Mouse (Mus musculus) c-Kit-negative CD71-positive TER-119-positive erythroid progenitor cells, embryonic 14.5 days (primary cell): ENCODE measurements around the gene Tcirg1.

ENCODE experiments used
- DNase-seq: peaks from one replicate; pipeline ENCODE4 v3.0.0-alpha.2; 2013; ENCODE audit warnings: low read depth, low spot score

The Tcirg1 gene

GRCm38 (mm10) chr19:3898952-3899351 is 8.0 kb downstream of the Tcirg1 start:
- DNase-seq: no peak

- no peak for DNase-seq
These were observed 9.4 kb downstream of the Tcirg1 start for GRCm38 (mm10) chr19:3897557-3897956.

- DNase-seq: no peak
These were observed 10.7 kb downstream of the Tcirg1 start for GRCm38 (mm10) chr19:3896208-3896607.

GRCm38 (mm10) chr19:3895171-3895631 is 11.7 kb downstream of the Tcirg1 start:
- DNase-seq: no peak

- no peak for DNase-seq
These were observed 12.6 kb downstream of the Tcirg1 start for GRCm38 (mm10) chr19:3894294-3894693.

GRCm38 (mm10) chr19:3893545-3894116 is 13.3 kb downstream of the Tcirg1 start:
- no peak for DNase-seq

GRCm38 (mm10) chr19:3890181-3890580 is 16.8 kb downstream of the Tcirg1 start:
- no peak for DNase-seq

GRCm38 (mm10) chr19:3889096-3889495 is 17.8 kb downstream of the Tcirg1 start:
- DNase-seq: no peak

- no peak for DNase-seq
These were observed 22.5 kb downstream of the Tcirg1 start for GRCm38 (mm10) chr19:3884325-3884990.

- no peak for DNase-seq
These were observed 24.7 kb downstream of the Tcirg1 start for GRCm38 (mm10) chr19:3882214-3882613.

- no peak for DNase-seq
These were observed 26.7 kb downstream of the Tcirg1 start for GRCm38 (mm10) chr19:3880054-3880848.

- no peak for DNase-seq
These were observed 31.9 kb downstream of the Tcirg1 start for GRCm38 (mm10) chr19:3875045-3875444.

- no peak for DNase-seq
These were observed 34.6 kb downstream of the Tcirg1 start for GRCm38 (mm10) chr19:3872373-3872772.

- no peak for DNase-seq
These were observed 35.5 kb downstream of the Tcirg1 start for GRCm38 (mm10) chr19:3871468-3871867.

- DNase-seq: no peak
These were observed 38.6 kb downstream of the Tcirg1 start for GRCm38 (mm10) chr19:3868290-3868689.

- no peak for DNase-seq
These were observed 42.0 kb downstream of the Tcirg1 start for GRCm38 (mm10) chr19:3864960-3865359.

- DNase-seq: no peak
These were observed 44.2 kb downstream of the Tcirg1 start for GRCm38 (mm10) chr19:3862713-3863112.

- no peak for DNase-seq
These were observed 49.7 kb downstream of the Tcirg1 start for GRCm38 (mm10) chr19:3857220-3857619.

GRCm38 (mm10) chr19:3855601-3856000 is 51.3 kb downstream of the Tcirg1 start:
- no peak for DNase-seq

- DNase-seq: no peak
These were observed 51.8 kb downstream of the Tcirg1 start for GRCm38 (mm10) chr19:3855091-3855490.

- no peak for DNase-seq
These were observed 53.0 kb downstream of the Tcirg1 start for GRCm38 (mm10) chr19:3853891-3854290.

- no peak for DNase-seq
These were observed 53.8 kb downstream of the Tcirg1 start for GRCm38 (mm10) chr19:3853121-3853520.
